Mouse (Mus musculus) lung, postnatal 4 days (tissue): Measurements from ENCODE around the gene Aurkc.
"Not testable (repeated sequence)": the region's sequence is repeated elsewhere in the genome, so short reads cannot be mapped to it uniquely, and the experiment has no call there.

ENCODE experiments used
- DNase-seq, 2 experiments: peaks; one replicate each; pipeline ENCODE4 v3.0.0; 2021

Aurkc gene

GRCm38 (mm10) chr7:6995251-6995650 is at the start of gene Aurkc:
TSS of gene Aurkc (plus strand) at chr7:6995300.
- DNase-seq: not testable (repeated sequence)

GRCm38 (mm10) chr7:6948061-6948460 is 47.0 kb upstream of the Aurkc start:
- DNase-seq: not testable (repeated sequence)

- DNase-seq: no peak
These were observed 38.5 kb upstream of the Aurkc start for GRCm38 (mm10) chr7:6956576-6956975.

GRCm38 (mm10) chr7:6958574-6958973 is 36.5 kb upstream of the Aurkc start:
- no peak for DNase-seq

- DNase-seq: no peak
These were observed 21.5 kb upstream of the Aurkc start for GRCm38 (mm10) chr7:6973566-6973965.

- DNase-seq: no peak
These were observed 18.2 kb upstream of the Aurkc start for GRCm38 (mm10) chr7:6976890-6977289.

- not testable (repeated sequence) for DNase-seq
These were observed 3.8 kb downstream of the Aurkc start for GRCm38 (mm10) chr7:6998914-6999313.

GRCm38 (mm10) chr7:7005441-7005840 is 10.3 kb downstream of the Aurkc start:
- DNase-seq: not testable (repeated sequence)

- DNase-seq: no peak
These were observed 32.3 kb downstream of the Aurkc start for GRCm38 (mm10) chr7:7027445-7027844.

- DNase-seq: not testable (repeated sequence)
These were observed 54.7 kb downstream of the Aurkc start for GRCm38 (mm10) chr7:7049659-7050320.
